Mouse (Mus musculus) C2C12 (cell line): ENCODE measurements around the gene 1700012B07Rik. TPM values are rescaled to one million over a fixed set of nuclear protein-coding genes. Genes with fewer than 3 reads are reported as not detected.
A peak's percentile ranks its signal among the peaks of the same experiment; 100 is the strongest.

Source experiments
- H3K27me3 ChIP-seq: one replicate; pipeline ENCODE4 v1.6.1; 2011; ENCODE audit not compliant: control insufficient read depth, insufficient read depth, insufficient read length
- H3K36me3 ChIP-seq: one replicate; pipeline ENCODE4 v1.6.1; 2011; ENCODE audit not compliant: control insufficient read depth, insufficient read depth
- H3K4me3 ChIP-seq: one replicate; pipeline ENCODE4 v1.5.1; 2011; ENCODE audit warnings: mild to moderate bottlenecking, control low read depth; ENCODE audit not compliant: poor library complexity, insufficient read depth, severe bottlenecking
- H3K79me2 ChIP-seq: one replicate; pipeline ENCODE4 v1.6.1; 2011; ENCODE audit not compliant: control insufficient read depth, insufficient read depth
- H3K79me3 ChIP-seq: one replicate; pipeline ENCODE4 v1.6.1; 2011; ENCODE audit warnings: low read depth, control low read depth
- H3ac ChIP-seq: one replicate; pipeline ENCODE3; 2011; ENCODE audit warnings: low read depth; ENCODE audit not compliant: control insufficient read depth, insufficient read length
- CEBPB ChIP-seq: IDR thresholded peaks from one replicate; pipeline ENCODE4 v1.6.1; 2011; ENCODE audit warnings: low read depth, mild to moderate bottlenecking, control low read depth, moderate library complexity
- CTCF ChIP-seq: IDR thresholded peaks from one replicate; pipeline ENCODE4 v1.5.1; 2011; ENCODE audit not compliant: control insufficient read depth, insufficient read depth, insufficient read length
- FOSL1 ChIP-seq: IDR thresholded peaks from one replicate; pipeline ENCODE4 v1.8.0; 2011; ENCODE audit warnings: mild to moderate bottlenecking, low read length; ENCODE audit not compliant: poor library complexity, insufficient read depth, severe bottlenecking
- MAX ChIP-seq: IDR thresholded peaks from one replicate; pipeline ENCODE4 v1.6.1; 2011; ENCODE audit warnings: mild to moderate bottlenecking, control low read depth
- MYOD1 ChIP-seq: IDR thresholded peaks from one replicate; pipeline ENCODE4 v1.6.1; 2011; ENCODE audit warnings: low read depth; ENCODE audit not compliant: control insufficient read depth, insufficient read length
- MYOG ChIP-seq: IDR thresholded peaks from one replicate; pipeline ENCODE4 v1.6.1; 2011; ENCODE audit not compliant: control insufficient read depth, insufficient read length; ENCODE audit errors: extremely low read depth
- USF1 ChIP-seq: IDR thresholded peaks from one replicate; pipeline ENCODE4 v1.6.1; 2011; ENCODE audit warnings: low read depth, mild to moderate bottlenecking, control low read depth, moderate library complexity
- polyA plus RNA-seq: library from polyadenylated mRNA; unstranded; fragments of >200 nt; fragmentation: generic; extraction: Trizol; gene quantifications from one replicate; pipeline ENCODE4 v1.2.1, GENCODE M21; 2012; ENCODE audit warnings: missing spikeins

The 1700012B07Rik gene
- polyA plus RNA-seq, 1 experiment, result 0.04 TPM

DNA sequence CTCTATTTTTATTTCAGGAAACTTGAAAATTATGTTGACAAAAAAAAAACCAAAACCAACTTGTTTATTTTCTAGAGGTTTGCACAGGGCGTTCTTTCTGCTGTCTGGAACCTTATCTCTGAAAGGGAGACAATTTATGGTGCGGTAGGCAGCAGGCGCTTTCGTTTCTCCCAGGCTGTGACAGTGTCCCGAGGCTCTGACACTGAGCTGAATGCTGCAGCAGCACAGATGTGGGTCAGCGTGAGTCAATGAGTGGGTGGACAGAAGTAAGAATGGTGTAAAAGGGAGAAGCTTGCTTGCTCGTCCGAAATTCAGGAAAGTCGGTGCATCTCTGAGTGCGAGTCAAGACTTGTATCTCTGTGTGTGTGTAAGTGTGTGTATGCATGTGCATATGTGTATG is 29.2 kb upstream of the 1700012B07Rik start:
- Histone ChIP-seq H3ac (no peak overlapping the region), H3K79me3 (no peaks in the 10 kb centered on the region), H3K36me3 (no peaks in the 10 kb centered on the region), H3K27me3 (no peaks in the 10 kb centered on the region), H3K4me3 (no peak overlapping the region), H3K79me2 (no peaks in the 10 kb centered on the region)
- TF ChIP-seq MYOD1 (peak; percentile 12), FOSL1 (no peak)

DNA sequence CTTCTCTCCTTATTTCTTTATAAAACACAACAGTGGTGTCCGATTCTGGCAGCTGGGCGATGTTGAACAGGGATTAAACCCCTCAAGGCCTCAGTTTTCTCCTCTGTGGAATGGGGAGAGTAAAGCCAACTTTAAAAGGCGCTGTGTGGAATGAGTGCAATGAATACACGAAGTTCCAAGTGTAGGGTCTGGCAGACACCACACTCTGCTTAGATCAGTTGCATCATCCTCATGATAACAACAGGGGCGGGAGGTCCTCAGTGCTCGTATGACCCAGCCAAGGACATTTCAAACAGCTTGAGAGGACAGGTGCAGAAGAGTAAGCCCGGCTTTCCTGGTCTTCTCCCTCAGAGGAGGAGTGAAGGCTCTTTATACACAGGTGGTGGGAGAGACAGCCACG is 26.2 kb upstream of the 1700012B07Rik start:
- no peaks in the 10 kb centered on the region for H3K79me3 ChIP-seq
- no peaks in the 10 kb centered on the region for H3K79me2 ChIP-seq
- H3K4me3 ChIP-seq, result no peak overlapping the region
- no peaks in the 10 kb centered on the region for H3K27me3 ChIP-seq
- H3K36me3 ChIP-seq, result no peaks in the 10 kb centered on the region
- H3ac ChIP-seq, result no peak overlapping the region
- TF ChIP-seq MAX, result no peak
- TF ChIP-seq MYOG, result no peak
- no peak for TF ChIP-seq CEBPB
- no peak for TF ChIP-seq CTCF
- no peak for TF ChIP-seq FOSL1
- TF ChIP-seq MYOD1, result no peak
- TF ChIP-seq USF1, result no peak

DNA sequence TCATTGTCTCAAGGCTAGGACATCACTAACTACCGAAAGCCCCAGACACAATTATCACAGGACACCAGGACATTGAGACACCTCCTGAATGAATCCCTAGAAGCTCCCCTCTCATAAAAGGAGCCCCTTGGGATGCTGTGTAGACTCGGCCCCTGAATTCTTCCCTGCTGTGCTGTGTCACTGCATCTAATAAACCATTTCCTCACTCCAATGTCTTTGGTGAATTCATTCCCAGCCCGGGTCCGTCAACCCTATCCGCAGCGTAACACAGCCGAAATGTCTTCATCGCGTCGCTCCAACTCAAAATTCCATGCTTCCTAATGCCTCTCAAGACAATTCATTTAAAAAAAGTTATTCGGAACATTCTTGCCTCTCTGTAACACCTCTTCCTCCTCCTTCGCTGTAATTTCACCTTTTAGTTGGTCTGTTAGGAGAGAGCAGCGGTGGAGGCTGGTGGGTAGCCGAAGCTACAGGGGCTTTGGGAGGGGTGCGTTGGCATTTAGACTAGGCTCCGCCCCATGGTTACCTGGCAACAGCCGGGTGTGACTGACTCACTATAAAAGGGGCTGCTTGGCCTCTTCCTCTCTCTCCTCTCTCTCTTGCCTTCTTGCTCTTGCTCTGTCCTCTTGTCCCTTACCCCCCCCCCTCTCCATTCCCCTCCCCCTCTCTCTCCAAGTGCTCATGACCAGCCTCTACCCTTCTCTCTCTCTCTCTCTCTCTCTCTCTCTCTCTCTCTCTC is 25.6 kb upstream of the 1700012B07Rik start:
- TF ChIP-seq MYOG (no peak), FOSL1 (no peak), MAX (no peak), CEBPB (no peak), MYOD1 (no peak), CTCF (no peak), USF1 (no peak)
- Histone ChIP-seq H3K36me3 (no peaks in the 10 kb centered on the region), H3K79me3 (no peaks in the 10 kb centered on the region), H3K79me2 (no peaks in the 10 kb centered on the region), H3K4me3 (no peak overlapping the region), H3ac (no peak overlapping the region), H3K27me3 (no peaks in the 10 kb centered on the region)

DNA sequence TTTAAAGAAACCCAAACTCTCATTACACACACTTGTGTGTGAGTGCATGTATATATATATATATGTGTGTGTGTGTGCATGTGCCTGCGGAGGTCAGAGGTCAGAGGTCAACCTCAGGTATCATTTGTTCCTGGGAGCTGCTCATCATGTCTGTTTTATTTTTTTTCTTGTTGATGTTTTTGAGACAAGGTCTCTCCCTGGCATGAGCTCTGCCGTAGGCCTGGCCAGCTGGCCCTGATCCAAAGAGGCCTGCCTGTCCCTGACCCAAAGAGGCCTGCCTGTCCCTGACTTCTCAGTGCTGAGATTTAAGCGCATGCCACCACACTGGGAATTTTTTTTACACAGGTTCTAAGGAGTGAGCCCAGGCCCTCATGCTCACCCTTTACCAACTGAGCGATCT is 24.1 kb upstream of the 1700012B07Rik start:
- H3K4me3 ChIP-seq, result no peak overlapping the region
- H3K79me2 ChIP-seq, result no peaks in the 10 kb centered on the region
- no peaks in the 10 kb centered on the region for H3K36me3 ChIP-seq
- H3ac ChIP-seq, result no peak overlapping the region
- no peaks in the 10 kb centered on the region for H3K27me3 ChIP-seq
- TF ChIP-seq FOSL1 (no peak), CEBPB (no peak), USF1 (no peak), MYOG (no peak), MAX (no peak), CTCF (no peak), MYOD1 (no peak)
- no peaks in the 10 kb centered on the region for H3K79me3 ChIP-seq

DNA sequence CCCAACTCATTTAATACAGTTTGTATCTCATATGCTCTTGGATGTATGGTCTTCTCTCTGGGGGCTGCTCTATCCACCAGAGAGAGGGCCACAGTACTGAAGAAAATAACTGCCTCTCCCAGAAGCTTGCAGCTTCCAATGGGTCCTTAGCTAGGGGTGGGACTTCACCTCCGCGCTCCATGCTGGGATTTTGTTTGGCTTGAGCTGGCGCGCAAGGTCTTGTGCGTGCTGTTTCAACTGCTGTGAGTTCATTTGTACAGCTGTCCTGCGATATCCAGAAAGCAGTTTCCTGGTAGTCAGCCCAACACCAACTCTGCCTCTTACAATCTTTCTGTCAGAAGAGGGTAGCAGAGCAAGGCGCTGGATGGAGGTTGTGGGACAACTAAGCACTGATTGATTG is 18.5 kb upstream of the 1700012B07Rik start:
- TF ChIP-seq MYOD1 (no peak), FOSL1 (no peak), CEBPB (no peak), CTCF (no peak), MAX (no peak), USF1 (no peak)
- Histone ChIP-seq H3K27me3 (no peaks in the 10 kb centered on the region), H3K79me2 (no peaks in the 10 kb centered on the region), H3K4me3 (no peak overlapping the region), H3K36me3 (no peaks in the 10 kb centered on the region), H3K79me3 (no peaks in the 10 kb centered on the region), H3ac (no peak overlapping the region)

DNA sequence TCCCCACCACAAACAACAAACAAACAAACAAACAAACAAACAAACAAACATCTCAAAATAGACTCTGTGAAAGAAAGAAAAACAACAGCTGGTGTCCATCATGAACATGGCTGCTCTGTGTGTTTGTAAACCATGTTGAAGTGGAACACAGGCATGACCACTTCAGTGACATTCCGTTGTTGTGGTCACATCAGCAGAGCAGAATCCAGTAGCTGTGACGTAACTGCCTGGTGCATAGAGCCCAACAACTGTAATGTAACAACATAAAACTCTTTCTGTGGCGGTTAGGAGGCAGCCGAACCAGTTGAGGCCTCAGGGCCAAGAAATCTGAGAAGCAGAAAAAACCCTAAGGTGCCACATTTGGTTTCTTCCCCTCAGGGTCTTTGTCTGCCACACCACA is 17.8 kb upstream of the 1700012B07Rik start:
- Histone ChIP-seq H3K36me3 (no peaks in the 10 kb centered on the region), H3K27me3 (no peaks in the 10 kb centered on the region), H3ac (no peak overlapping the region), H3K79me3 (no peaks in the 10 kb centered on the region), H3K4me3 (no peak overlapping the region), H3K79me2 (no peaks in the 10 kb centered on the region)
- no peak for TF ChIP-seq MYOG
- peak; percentile 12 for TF ChIP-seq CEBPB
